Mouse (Mus musculus): ENCODE measurements around the gene Pepd. TPM values are rescaled to one million over a fixed set of nuclear protein-coding genes. Genes with fewer than 3 reads are reported as not detected.

The Pepd gene
- polyA plus RNA-seq, 1 experiment: 39.3 TPM

GRCm38 (mm10) chr7:34910096-34911066, 1.8 kb upstream of the Pepd start:
- TF ChIP-seq POLR2A (IDR thresholded peaks at IDR 0.05; ENCODE audit: extremely low read depth, insufficient read depth, low read length): no peak
- Histone ChIP-seq H3K27ac (ENCODE audit: insufficient read depth, low read length) (no peak overlapping the region), H3K4me1 (ENCODE audit: control insufficient read depth, insufficient read depth, low read length) (0 out of 2 replicates have a peak, but pooled peaks cover 2% of the 10 kb centered on the region), H3K4me3 (ENCODE audit: insufficient read depth, low read length) (no peak overlapping the region)

DNA sequence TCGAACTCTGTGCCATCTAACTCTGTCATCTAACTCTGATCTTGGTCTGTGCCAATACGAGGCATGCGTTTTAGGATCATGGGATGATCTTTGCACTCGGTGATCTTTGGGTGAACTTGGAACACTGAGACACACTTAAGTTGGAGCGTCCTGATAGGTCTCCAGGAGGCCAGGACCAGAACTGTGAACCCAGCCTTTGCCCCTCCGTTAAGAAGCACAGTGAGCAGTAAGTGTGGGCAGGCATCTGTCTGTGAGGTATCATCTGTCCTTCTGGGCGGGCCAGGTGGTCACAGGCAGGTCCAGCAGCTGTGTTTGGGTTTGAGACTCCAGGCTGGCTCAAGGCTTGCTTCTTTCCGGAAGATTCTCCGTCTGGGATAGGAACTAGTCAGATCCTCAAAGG, 1.8 kb downstream of the Pepd start:
- TF ChIP-seq POLR2A (IDR thresholded peaks at IDR 0.05; ENCODE audit: extremely low read depth, insufficient read depth, low read length): no peak
- Histone ChIP-seq H3K4me1 (ENCODE audit: control insufficient read depth, insufficient read depth, low read length) (0 out of 2 replicates have a peak, but pooled peaks cover 2% of the 10 kb centered on the region), H3K27ac (ENCODE audit: insufficient read depth, low read length) (no peak overlapping the region), H3K4me3 (ENCODE audit: insufficient read depth, low read length) (no peak overlapping the region)

- Histone ChIP-seq H3K4me3 (ENCODE audit: insufficient read depth, low read length) (no peak overlapping the region), H3K4me1 (ENCODE audit: control insufficient read depth, insufficient read depth, low read length) (0 out of 2 replicates have a peak, but pooled peaks cover 2% of the 10 kb centered on the region), H3K27ac (ENCODE audit: insufficient read depth, low read length) (no peak overlapping the region)
- TF ChIP-seq CTCF (IDR thresholded peaks at IDR 0.05; ENCODE audit: extremely low read depth, insufficient read depth, low read length) (no peak), POLR2A (IDR thresholded peaks at IDR 0.05; ENCODE audit: extremely low read depth, insufficient read depth, low read length) (no peak)
These were observed 3.4 kb downstream of the Pepd start for GRCm38 (mm10) chr7:34915555-34915954.

- TF ChIP-seq CTCF (IDR thresholded peaks at IDR 0.05; ENCODE audit: extremely low read depth, insufficient read depth, low read length) (no peak), POLR2A (IDR thresholded peaks at IDR 0.05; ENCODE audit: extremely low read depth, insufficient read depth, low read length) (no peak)
- Histone ChIP-seq H3K27ac (ENCODE audit: insufficient read depth, low read length) (no peak overlapping the region), H3K4me3 (ENCODE audit: insufficient read depth, low read length) (no peak overlapping the region), H3K4me1 (ENCODE audit: control insufficient read depth, insufficient read depth, low read length) (0 out of 2 replicates have a peak, but pooled peaks cover 2% of the 10 kb centered on the region)
These were observed 5.4 kb downstream of the Pepd start for GRCm38 (mm10) chr7:34917558-34917957.

DNA sequence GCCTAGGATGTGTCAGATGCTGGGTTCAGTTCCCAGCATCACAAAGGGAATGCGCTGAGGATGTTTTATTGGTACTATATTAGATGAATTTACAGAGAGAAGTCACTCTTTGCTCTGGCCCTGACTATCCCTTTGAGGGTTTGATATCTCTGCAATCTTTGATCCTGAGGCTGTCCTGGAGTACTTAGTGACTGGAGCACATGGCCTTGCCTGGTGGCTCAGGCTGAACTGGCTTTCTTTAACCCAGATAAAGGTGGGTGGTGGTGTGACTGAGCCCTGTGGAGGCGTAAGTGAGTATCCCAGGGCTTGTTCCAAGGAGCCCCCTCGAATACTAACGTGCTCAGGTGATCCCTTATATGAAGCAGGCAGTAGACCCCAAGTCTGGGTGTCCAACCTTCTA, 5.8 kb downstream of the Pepd start:
- no peak overlapping the region for H3K27ac ChIP-seq (ENCODE audit: insufficient read depth, low read length)
- H3K4me1 ChIP-seq (ENCODE audit: control insufficient read depth, insufficient read depth, low read length): no peaks in the 10 kb centered on the region
- no peak overlapping the region for H3K4me3 ChIP-seq (ENCODE audit: insufficient read depth, low read length)
- TF ChIP-seq POLR2A (IDR thresholded peaks at IDR 0.05; ENCODE audit: extremely low read depth, insufficient read depth, low read length) (no peak), CTCF (IDR thresholded peaks at IDR 0.05; ENCODE audit: extremely low read depth, insufficient read depth, low read length) (no peak)

DNA sequence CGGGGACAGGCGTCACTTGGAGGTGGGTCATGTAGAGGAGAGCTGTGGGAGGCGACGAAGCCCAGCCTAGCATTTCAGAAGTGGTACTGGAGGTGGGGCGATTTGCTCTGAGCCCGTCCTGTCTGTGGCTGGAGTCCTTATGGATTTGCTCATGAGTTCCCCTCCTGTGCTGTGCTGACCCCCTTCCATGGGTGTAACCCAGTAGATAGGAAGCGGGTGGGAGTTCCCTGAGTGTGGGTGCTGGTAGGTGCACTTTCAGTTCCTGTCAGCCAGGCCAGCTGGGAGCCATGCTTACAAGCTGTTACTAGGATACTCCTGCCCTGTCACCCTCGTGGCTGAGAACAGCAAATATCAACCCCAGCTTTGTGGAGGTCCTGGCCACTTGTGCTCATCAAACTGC, 6.2 kb downstream of the Pepd start:
- no peak overlapping the region for H3K4me3 ChIP-seq (ENCODE audit: insufficient read depth, low read length)
- no peaks in the 10 kb centered on the region for H3K4me1 ChIP-seq (ENCODE audit: control insufficient read depth, insufficient read depth, low read length)
- TF ChIP-seq CTCF (IDR thresholded peaks at IDR 0.05; ENCODE audit: extremely low read depth, insufficient read depth, low read length) (no peak), POLR2A (IDR thresholded peaks at IDR 0.05; ENCODE audit: extremely low read depth, insufficient read depth, low read length) (no peak)
- no peak overlapping the region for H3K27ac ChIP-seq (ENCODE audit: insufficient read depth, low read length)

DNA sequence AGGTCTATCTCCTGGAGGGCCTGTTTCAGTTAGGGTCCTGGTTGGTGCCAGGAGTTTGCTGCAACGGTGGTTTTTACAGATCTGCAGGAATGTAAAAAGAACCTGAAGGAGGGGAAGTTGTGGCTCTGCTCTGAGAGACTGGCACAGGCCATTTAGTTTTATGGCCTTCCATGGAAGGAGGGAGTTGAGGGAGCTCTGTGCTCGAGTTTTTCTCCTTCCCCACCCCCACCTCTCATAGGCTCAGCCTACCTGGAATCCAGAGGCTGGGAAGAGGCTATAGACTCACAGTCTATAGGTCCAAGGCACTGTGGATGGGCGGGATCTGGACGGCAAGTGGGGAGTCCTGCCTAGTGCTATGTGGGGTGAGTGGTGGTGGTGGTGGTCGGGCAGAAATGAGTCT, 6.9 kb downstream of the Pepd start:
- Histone ChIP-seq H3K4me3 (ENCODE audit: insufficient read depth, low read length) (no peak overlapping the region), H3K27ac (ENCODE audit: insufficient read depth, low read length) (no peak overlapping the region), H3K4me1 (ENCODE audit: control insufficient read depth, insufficient read depth, low read length) (no peaks in the 10 kb centered on the region)

DNA sequence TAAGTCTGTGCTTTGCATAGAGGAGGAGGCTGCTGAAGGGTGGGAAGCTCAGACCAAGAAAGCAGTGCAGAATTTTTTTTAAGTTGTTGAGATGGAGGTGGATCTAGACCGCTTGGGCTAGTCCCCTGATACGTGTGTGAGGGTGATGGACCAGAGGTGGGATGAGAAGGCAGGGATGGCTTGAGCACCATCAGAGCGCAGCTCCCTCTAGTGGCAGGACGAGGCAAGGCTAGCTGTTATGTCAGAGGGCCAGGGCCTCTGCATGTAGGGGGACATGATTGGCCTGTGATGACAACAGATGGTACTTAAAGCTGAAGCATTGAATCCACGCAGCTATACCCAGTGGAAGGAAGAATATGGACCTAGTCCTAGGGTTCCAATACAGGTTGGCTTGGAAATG, 7.6 kb downstream of the Pepd start:
- TF ChIP-seq POLR2A (IDR thresholded peaks at IDR 0.05; ENCODE audit: extremely low read depth, insufficient read depth, low read length): no peak
- TF ChIP-seq CTCF (IDR thresholded peaks at IDR 0.05; ENCODE audit: extremely low read depth, insufficient read depth, low read length): peak; percentile 68
- no peak overlapping the region for H3K27ac ChIP-seq (ENCODE audit: insufficient read depth, low read length)
- no peak overlapping the region for H3K4me3 ChIP-seq (ENCODE audit: insufficient read depth, low read length)
- no peaks in the 10 kb centered on the region for H3K4me1 ChIP-seq (ENCODE audit: control insufficient read depth, insufficient read depth, low read length)

More for the DNA sequence above, 6.9 kb downstream of the Pepd start:
- no peak for TF ChIP-seq POLR2A (IDR thresholded peaks at IDR 0.05; ENCODE audit: extremely low read depth, insufficient read depth, low read length)
- TF ChIP-seq CTCF (IDR thresholded peaks at IDR 0.05; ENCODE audit: extremely low read depth, insufficient read depth, low read length): no peak

- no peaks in the 10 kb centered on the region for H3K4me1 ChIP-seq (ENCODE audit: control insufficient read depth, insufficient read depth, low read length)
- no peak overlapping the region for H3K4me3 ChIP-seq (ENCODE audit: insufficient read depth, low read length)
- TF ChIP-seq POLR2A (IDR thresholded peaks at IDR 0.05; ENCODE audit: extremely low read depth, insufficient read depth, low read length) (no peak), CTCF (IDR thresholded peaks at IDR 0.05; ENCODE audit: extremely low read depth, insufficient read depth, low read length) (no peak)
- no peak overlapping the region for H3K27ac ChIP-seq (ENCODE audit: insufficient read depth, low read length)
These were observed 13.0 kb downstream of the Pepd start for GRCm38 (mm10) chr7:34925208-34925607.

DNA sequence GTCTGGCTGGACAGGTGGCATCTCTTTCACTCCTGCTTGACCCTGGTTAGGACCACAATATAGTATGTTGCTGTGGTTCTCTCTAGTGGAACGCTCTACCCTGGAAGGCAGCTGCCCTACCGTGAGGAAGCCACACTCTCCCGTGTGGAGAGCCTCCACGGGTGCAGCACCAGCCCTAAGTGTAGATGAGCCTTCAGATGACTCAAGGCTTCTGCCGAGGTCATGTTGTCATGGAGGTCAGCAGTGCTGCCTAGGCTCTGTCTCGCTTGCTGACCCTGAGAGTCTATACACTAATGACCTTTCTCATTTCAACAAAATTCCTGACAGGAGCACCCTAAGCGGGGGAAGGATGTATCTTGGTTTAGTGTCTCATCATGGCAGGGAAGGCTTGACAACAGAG, 13.8 kb downstream of the Pepd start:
- H3K4me1 ChIP-seq (ENCODE audit: control insufficient read depth, insufficient read depth, low read length): no peaks in the 10 kb centered on the region
- H3K27ac ChIP-seq (ENCODE audit: insufficient read depth, low read length): no peak overlapping the region
- TF ChIP-seq CTCF (IDR thresholded peaks at IDR 0.05; ENCODE audit: extremely low read depth, insufficient read depth, low read length): no peak
- no peak for TF ChIP-seq POLR2A (IDR thresholded peaks at IDR 0.05; ENCODE audit: extremely low read depth, insufficient read depth, low read length)
- no peak overlapping the region for H3K4me3 ChIP-seq (ENCODE audit: insufficient read depth, low read length)

All from cortical plate, adult 2 months (tissue).